Mouse (Mus musculus) c-Kit-negative CD71-positive TER-119-positive erythroid progenitor cells, embryonic 14.5 days (primary cell): ENCODE measurements around the gene Xxylt1.

ENCODE experiments used
- DNase-seq: peaks from one replicate; pipeline ENCODE4 v3.0.0-alpha.2; 2013; ENCODE audit warnings: low read depth, low spot score

The Xxylt1 gene

DNA sequence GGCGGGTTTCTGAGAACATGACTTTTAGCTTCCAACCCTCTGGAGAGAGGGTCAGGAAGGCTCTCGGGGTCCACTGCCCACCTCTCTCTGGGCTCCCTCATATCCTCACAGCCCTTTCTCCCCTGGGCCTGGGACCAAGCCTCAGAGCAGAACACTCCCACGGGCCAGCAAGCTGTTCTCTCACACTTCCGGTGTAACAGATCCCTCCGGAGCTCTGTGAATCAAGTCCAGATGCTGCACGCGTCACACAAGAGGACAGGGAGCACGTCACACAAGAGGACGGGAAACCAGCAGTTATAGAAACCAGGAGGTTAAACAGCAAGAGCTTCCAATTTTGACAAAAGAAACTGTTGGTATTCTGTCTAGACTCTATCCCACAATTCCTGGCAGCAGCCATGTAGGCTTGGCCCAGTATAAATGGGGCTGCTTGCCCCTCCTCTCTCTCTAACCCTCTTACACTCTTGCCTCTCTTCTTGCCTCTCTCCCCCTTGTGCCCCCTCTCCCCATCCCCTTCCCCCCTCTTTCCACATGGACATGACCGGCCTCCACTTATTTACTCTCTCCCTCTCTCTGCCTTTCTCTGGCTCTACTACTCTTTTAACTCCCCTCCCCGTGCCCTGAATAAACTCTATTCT is 19.9 kb downstream of the Xxylt1 start:
- no peak for DNase-seq

DNA sequence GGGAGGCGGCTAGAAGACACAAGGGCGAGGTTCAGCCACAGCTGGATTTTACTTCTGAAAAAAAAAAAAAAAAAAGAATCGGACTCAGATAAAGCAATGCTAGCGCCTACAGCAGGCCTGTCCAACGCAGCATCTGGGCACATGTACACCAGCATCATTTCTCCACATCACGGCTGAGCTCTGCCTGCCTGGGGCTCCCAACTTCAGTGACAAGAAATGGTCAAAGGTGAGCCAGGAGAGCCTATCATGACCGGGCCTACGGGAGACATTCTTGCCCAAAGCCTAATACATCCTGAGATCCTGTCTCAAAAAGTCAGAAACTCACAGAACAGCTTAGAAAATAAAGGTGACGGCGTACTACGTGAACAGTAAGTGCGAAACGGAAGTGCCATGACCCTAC is 20.5 kb downstream of the Xxylt1 start:
- no peak for DNase-seq

DNA sequence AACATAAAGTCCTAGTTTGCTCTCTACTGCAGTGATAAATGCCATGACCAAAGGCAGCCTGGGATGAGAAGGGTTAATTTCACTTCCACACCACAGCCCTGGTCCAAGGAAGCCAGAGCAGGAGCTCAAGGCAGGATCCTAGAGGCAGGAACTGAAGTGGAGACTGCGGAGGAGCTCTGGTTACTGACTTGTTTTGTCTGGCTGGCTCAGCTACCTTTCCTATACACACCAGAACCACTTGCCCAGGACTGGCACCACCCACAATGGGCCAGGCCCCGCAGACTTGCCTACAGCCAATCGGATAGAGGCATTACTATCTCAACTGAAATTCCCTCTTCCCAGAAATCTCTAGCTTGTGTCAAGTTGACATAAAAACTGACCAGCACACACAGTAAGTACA is 21.0 kb downstream of the Xxylt1 start:
- no peak for DNase-seq

DNA sequence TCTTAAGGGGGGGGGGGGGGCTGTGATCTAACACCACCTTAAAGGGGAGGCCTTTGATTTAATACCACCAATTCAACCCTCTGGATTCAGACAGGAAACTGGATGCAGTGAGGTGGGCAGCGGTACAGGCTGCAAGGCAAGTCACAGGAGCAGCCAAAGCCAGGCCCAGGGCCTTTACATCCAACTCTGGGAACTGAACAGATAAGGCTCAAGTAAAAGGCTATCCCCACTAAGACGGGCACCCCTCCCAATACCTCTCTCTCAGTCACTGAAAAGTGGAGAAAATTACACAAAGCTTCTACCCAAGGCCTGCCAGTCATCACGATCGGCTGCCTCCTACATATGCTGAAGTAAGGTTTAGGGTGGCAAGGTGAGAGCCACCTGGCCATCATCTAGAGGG is 21.5 kb downstream of the Xxylt1 start:
- no peak for DNase-seq

GRCm38 (mm10) chr16:31052812-31053211 is 28.4 kb downstream of the Xxylt1 start:
- no peak for DNase-seq

DNA sequence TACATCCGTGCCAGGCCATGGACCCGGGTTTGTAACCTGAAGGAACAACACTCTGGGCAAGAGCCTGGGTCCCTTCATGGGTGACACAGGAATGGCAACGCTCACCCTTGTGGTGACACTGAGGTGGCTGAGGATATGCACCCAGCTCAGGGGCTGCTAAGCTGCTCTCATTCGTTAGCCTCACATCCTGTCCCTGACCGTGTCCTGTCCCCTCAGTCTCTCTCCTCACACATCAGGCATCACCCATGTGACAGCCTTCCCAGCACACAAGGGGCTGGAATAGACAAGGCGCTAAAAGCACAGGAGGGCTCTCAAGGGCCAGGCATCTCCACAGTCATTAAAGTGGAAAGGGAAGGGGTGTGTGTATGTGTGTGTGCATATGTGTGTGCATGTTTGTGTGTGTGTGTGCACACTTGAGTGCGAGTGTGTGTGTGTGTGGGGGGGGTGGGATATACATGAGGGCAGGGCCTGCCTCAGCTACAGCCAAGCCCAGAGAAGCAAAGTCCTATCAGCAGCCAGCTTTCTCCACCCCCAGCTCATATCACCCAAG is 29.0 kb downstream of the Xxylt1 start:
- no peak for DNase-seq

- no peak for DNase-seq
Observed at GRCm38 (mm10) chr16:31050701-31051100, 30.5 kb downstream of the Xxylt1 start.

GRCm38 (mm10) chr16:31048194-31048593 is 33.0 kb downstream of the Xxylt1 start:
- no peak for DNase-seq

GRCm38 (mm10) chr16:31047186-31047898 is 33.9 kb downstream of the Xxylt1 start:
- DNase-seq = no peak

DNA sequence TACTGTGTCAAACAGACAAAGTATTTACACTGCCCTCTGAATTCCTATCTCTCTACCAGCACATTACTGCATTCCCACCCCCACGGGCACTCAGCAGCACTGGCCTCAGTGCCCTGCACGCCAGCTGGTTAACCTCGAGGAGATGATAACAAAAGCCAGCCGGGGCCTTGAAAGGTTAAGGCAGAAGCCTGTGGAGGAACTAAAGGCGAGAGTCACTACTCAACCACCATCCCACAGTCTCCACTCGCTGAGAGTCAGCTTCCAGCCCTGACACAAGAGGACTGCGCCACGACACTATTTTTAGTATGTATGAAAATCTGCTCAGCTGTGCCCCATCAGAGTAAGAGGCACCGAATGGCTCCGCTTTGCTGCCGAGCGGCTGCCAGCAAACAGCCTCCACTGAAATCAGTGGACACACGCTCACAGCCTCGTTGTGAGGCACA is 35.0 kb downstream of the Xxylt1 start:
- no peak for DNase-seq

DNA sequence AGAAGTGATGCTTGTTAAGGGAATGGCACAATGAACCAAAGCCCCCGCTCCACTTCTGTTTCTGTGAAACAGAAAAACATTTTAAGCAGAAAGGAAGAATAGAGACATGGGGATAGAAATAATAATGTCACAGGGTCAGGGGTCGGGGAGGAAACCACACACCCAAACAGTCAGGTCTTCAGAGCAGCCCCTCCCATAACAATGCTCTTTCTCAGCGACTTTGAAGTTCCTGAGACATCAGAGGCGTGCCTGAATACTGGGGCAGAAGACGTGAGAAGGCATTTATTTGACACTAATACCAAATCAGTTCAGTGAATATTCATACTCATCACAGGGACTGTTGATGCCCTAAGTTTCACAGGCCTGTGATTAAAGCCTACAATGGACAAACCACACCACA is 36.0 kb downstream of the Xxylt1 start:
- DNase-seq = no peak

GRCm38 (mm10) chr16:31043136-31043535 is 38.1 kb downstream of the Xxylt1 start:
- no peak for DNase-seq

GRCm38 (mm10) chr16:31041566-31041965 is 39.7 kb downstream of the Xxylt1 start:
- no peak for DNase-seq

GRCm38 (mm10) chr16:31039803-31040459 is 41.3 kb downstream of the Xxylt1 start:
- DNase-seq = no peak

- no peak for DNase-seq
Observed at GRCm38 (mm10) chr16:31037431-31037830, 43.8 kb downstream of the Xxylt1 start.

DNA sequence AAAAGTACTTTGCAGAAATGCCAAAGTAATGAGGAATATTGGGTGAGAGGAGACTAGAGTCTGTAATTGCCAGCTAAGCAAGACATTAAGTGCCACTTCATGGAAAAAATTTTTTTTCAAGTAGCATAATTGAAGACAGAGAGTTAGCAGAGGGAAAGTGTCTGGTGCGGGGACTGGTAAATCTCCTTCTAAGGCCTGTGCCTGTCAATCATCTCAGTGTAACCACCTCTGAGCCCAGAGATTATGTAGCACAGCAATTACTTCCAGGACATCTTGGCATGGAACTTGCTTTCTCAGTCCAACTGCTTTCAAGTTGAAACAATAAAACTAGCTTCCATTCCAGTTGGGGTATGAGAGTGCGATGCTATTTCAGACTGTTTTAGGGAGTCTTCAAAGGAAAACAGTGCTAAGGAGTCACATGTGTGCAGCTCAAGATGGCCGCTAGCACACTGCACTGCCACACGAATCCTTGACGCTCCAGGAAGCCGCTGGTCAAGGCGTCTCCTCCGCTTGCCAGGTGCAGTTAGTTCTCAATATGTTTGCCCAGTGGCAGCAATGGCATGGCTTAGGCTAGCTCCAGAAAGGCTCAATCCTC is 45.5 kb downstream of the Xxylt1 start:
- DNase-seq = no peak

DNA sequence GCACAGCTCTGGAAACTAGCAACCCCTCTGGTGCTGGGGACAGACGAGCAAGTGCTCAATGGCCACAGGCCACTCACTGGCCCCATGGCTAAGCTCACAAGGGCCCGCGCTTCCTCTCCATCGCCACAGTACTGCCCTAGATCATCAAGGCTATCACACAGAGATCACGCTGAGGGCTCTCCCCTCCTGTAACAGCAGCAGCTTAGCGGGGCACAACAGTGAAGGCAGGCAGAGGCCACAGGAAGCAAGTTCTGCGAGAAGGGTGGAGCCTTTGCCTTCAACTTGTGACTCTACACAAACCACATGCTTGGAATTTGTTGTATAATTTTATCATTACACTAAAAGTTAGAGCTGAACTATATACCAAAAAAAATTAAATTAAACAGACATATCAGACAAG is 46.0 kb downstream of the Xxylt1 start:
- DNase-seq = no peak

DNA sequence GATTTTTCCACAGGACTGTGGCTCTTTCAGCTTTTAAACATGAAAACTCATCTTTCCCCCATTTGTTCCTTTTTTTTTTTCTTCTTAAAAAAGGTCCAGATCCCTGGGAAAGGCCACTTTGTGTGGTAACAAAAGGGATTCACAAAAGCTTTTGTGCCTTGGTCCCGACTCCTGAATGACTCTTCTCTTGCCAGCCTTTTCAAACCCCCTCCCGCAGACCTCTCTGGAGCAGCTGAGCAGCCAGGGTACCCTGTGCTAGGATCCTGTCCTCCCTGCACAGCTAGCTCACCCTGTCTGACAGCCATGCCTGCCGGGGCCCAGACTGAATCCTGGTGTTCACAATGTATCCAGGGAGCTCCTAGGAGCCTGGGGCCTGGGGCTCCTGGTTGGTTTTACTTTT is 47.2 kb downstream of the Xxylt1 start:
- no peak for DNase-seq

DNA sequence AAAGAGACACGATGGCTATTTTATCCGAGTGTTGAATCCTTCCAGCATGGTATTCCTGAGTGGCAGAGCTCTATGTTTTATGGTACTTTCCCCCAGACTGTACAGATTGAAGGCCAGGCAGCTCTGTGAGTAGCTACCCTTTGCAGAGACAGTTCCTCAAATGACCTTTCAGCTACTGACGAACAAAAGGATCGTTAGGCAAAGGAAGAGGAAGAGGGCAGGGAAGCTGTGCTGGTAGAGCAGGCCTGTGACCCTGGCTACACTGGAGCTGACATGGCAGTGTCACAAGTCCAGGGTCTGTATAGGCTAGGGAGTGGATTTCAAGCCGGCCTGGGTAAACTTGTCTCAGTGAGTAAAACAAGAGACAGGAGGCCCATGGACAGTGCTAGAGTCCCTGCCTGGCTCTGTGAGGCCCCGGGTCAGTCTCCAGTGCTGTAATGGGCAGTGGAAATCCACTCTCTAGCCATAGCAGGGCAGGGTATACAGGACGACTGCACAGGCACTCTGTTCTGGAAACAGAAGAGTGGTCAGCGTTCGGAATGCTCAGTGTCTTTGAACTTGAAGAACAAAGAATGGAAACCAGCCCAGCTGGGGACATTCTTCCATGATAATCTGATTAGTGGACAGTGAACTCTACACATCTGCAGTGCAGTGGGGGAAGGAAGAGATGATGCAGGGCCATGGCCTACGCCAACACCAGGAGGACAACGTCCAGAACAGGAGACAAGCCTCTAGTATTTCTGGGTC is 51.3 kb downstream of the Xxylt1 start:
- no peak for DNase-seq

DNA sequence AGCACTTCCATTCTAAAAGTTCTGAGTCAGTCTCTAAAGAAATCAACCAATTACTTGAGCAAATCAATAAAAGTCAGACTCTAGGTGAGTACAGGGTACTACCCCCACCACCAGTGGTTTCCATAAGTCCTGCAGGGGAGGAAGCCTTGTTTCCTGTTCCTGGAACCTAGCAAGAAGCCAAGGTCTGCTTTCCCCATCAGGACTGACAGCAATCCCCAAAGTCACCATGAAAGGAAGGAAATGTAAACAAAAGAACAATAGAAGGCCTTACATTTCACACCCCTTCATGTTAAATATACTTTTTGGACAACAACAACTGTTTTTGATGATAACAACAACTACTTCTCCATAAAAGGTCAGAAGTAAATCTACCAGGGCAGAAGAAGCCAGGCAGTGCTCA is 53.6 kb downstream of the Xxylt1 start:
- DNase-seq = no peak

DNA sequence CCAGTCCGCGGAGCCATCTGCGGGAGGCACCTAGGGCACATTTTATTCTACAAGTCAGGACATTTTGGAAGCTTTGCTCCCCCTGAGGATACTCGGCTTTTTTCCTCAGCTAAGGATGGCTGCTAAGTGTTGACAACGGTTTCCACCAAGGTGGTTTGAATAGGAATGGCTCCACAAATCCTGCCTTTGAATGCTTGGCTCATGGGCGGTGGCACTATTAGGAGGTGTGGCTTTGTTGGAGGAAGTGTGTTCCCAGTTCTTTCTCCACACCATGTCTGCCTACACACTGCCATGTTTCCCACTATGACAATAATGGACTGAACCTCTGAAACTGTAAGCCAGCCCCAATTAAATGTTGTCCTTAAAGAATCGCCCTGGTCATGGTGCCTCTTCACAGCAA is 55.7 kb downstream of the Xxylt1 start:
- DNase-seq = no peak

DNA sequence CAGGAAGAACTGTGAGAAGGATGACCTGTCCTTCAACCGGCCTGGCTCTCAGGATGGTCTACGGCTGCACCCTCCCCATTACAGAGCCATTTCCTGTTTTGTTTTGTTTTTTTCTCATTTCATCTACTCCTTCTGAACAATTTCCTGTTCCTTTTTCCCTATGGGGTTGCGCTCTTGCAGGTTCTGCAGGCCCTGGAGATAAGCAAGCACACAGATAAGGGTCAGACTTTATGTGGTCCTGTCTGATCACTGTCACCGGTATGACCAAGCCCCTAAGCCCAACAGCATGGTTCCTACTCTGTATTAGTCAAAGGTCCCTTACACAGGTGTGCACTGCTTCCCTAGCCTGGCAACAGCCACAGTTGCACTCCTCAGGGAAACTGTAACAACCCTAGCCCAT is 56.2 kb downstream of the Xxylt1 start:
- DNase-seq = no peak
